Mouse (Mus musculus) liver, embryonic 11.5 days (tissue): Measurements from ENCODE around the gene Gpatch3. TPM values are rescaled to one million over a fixed set of nuclear protein-coding genes. Genes with fewer than 3 reads are reported as not detected.

Source experiments
- ATAC-seq: fragments of 200-750 bp; cut with Nextera tagmentation; replicated peaks from 2 replicates; pipeline ENCODE4 v1.8.0; 2017; ENCODE audit warnings: moderate number of reproducible peaks, mild to moderate bottlenecking, moderate TSS enrichment, moderate library complexity; ENCODE audit not compliant: low FRiP score
- DNase-seq: peaks from one replicate; pipeline ENCODE4 v3.0.0-alpha.2; 2017; ENCODE audit warnings: low spot score
- H3K27ac ChIP-seq: fragments of 300-500 bp; sonication (generic); 2 replicates; pipeline ENCODE4 v1.5.1; 2014; ENCODE audit warnings: mild to moderate bottlenecking, low read depth, low read length, control low read depth
- H3K27me3 ChIP-seq: fragments of 300-500 bp; sonication (generic); replicated peaks from 2 replicates; pipeline ENCODE4 v1.6.1; 2014; ENCODE audit warnings: low read length, mixed read lengths; ENCODE audit not compliant: control insufficient read depth, insufficient read depth
- H3K36me3 ChIP-seq: fragments of 300-500 bp; sonication (generic); 2 replicates; pipeline ENCODE4 v1.6.1; 2014; ENCODE audit warnings: mild to moderate bottlenecking, low read length, moderate library complexity, mixed read lengths; ENCODE audit not compliant: control insufficient read depth, insufficient read depth
- H3K4me1 ChIP-seq: fragments of 300-500 bp; sonication (generic); replicated peaks from 2 replicates; pipeline ENCODE4 v1.6.1; 2014; ENCODE audit warnings: low read length, mixed read lengths; ENCODE audit not compliant: control insufficient read depth, insufficient read depth
- H3K4me2 ChIP-seq: fragments of 300-500 bp; sonication (generic); 2 replicates; pipeline ENCODE4 v1.6.1; 2014; ENCODE audit warnings: mild to moderate bottlenecking, control low read depth, moderate library complexity
- H3K4me3 ChIP-seq: fragments of 300-500 bp; sonication (generic); 2 replicates; pipeline ENCODE4 v1.5.1; 2014; ENCODE audit warnings: low read depth, low read length, control low read depth
- H3K9ac ChIP-seq: fragments of 300-500 bp; sonication (generic); 2 replicates; pipeline ENCODE4 v1.6.1; 2014; ENCODE audit warnings: low read depth, low read length, control low read depth
- H3K9me3 ChIP-seq: fragments of 300-500 bp; sonication (generic); 2 replicates; pipeline ENCODE4 v1.6.1; 2016; ENCODE audit warnings: low read length, inconsistent platforms, mixed read lengths; ENCODE audit not compliant: control insufficient read depth
- WGBS: fragments of 180-500 bp; shearing (Covaris S2); extraction: QIAGEN DNeasy Blood & Tissue Kit; methylation state at CpG from one replicate; pipeline ENCODE4 v1.1.7; 2014; 5-methylcytosine and 5-hydroxymethylcytosine counted together
- polyA plus RNA-seq: library from polyadenylated mRNA; unstranded; fragments of >200 nt; fragmentation: Nextera tagmentation; extraction: Ambion mirVana; gene quantifications from 2 replicates; pipeline ENCODE4 v1.2.1, GENCODE M21; 2014

Gpatch3 gene
- polyA plus RNA-seq: 8.7 and 10.0 TPM in 2 replicates

GRCm38 (mm10) chr4:133574070-133574842 is at the start of gene Gpatch3:
Gene Gpatch3, plus strand, starts transcription at chr4:133574745.
- Histone ChIP-seq H3K27me3 (no peaks in the 10 kb centered on the region), H3K4me3 (peak within 1 kb of the TSS; percentile 85), H3K9me3 (no peaks in the 10 kb centered on the region), H3K4me2 (peak within 1 kb of the TSS; percentile 76), H3K36me3 (peaks cover 8% of the 10 kb centered on the region), H3K27ac (peak within 1 kb of the TSS; percentile 63; the same call in 1 of the 2 replicates), H3K9ac (peak within 1 kb of the TSS; percentile 81), H3K4me1 (peaks cover 2% of the 10 kb centered on the region; the same call in 1 of the 2 replicates)
- peak; percentile 87 for DNase-seq
- ATAC-seq: peak; percentile 84
- 5% methylated on average over 44 of the region's 44 CpGs for WGBS

DNA sequence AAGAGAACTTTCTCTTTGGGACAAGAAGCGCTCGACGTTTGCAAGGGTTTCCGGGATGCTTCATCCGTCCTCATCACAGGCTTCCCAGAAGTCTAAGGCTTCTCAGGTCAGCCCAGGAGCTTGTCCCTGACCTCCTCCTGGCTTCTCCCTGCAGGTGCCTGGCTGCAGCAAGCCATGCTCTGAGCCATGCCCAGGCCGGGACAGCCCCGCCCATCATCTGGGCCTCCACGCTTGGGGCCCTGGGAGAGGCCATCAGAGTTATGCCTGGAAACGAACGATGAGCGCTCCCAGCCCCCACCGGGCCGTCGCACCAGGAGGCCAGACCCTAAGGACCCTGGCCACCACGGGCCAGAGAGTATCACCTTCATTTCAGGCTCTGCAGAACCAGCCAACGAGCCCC is 46.8 kb upstream of the Gpatch3 start:
- Histone ChIP-seq H3K9ac (no peak overlapping the region), H3K27ac (no peak overlapping the region), H3K4me3 (no peak overlapping the region), H3K36me3 (peaks cover 23% of the 10 kb centered on the region), H3K9me3 (no peaks in the 10 kb centered on the region), H3K4me1 (peaks cover 2% of the 10 kb centered on the region; the same call in 1 of the 2 replicates), H3K27me3 (no peaks in the 10 kb centered on the region), H3K4me2 (no peak overlapping the region)
- DNase-seq (no peak), ATAC-seq (no peak)
- 69% methylated on average over 16 of the region's 16 CpGs for WGBS

DNA sequence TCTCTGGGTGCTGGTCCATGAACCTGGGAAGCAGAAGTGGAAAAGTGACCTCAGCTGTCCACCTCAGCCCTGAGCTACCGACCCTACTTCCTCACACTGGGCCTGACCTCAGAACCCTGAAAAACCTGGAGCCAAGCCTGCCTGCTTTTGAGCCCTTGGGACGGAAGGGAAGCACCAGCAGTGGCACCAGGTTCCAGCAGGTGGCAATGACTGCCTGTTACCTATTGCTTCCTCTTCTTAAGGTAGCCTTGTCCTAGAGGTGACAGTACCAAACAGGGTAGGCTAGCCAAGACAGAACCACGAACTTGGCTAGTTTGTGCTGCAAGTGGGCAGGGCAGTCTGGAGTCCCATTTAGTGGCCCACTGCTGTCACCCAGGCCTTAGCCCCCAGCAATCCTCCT is 41.8 kb upstream of the Gpatch3 start:
- 83% methylated on average over 3 of the region's 3 CpGs for WGBS

DNA sequence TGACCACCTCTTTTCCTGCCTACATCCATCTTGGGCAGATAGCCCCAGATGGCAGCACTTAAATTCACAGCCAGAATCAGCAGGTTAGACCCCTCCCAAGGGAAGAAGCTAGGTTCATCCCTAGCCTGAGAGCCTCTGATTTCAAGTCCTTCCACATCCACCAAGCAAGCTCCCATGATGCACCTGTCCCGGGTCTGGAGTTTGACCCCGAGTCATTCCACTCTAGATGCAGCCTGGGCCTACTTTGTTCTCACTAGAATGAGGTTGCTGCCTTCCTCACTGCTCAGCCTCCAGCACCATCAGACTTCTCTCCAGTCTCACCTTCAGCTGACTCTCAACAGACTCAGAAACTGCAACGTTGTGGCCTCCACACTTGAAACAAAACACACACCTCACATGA is 38.5 kb upstream of the Gpatch3 start:
- H3K36me3 ChIP-seq: peaks cover 54% of the 10 kb centered on the region
- ATAC-seq (no peak), DNase-seq (no peak)

More for the DNA sequence above, 41.8 kb upstream of the Gpatch3 start:
- no peaks in the 10 kb centered on the region for H3K9me3 ChIP-seq
- ATAC-seq (no peak), DNase-seq (no peak)
- H3K27me3 ChIP-seq: no peaks in the 10 kb centered on the region
- H3K4me1 ChIP-seq: peaks cover 2% of the 10 kb centered on the region; the same call in 1 of the 2 replicates
- no peak overlapping the region for H3K9ac ChIP-seq
- H3K27ac ChIP-seq: no peak overlapping the region
- peaks cover 49% of the 10 kb centered on the region for H3K36me3 ChIP-seq
- no peak overlapping the region for H3K4me3 ChIP-seq
- no peak overlapping the region for H3K4me2 ChIP-seq

GRCm38 (mm10) chr4:133536652-133537051 is 37.9 kb upstream of the Gpatch3 start:
- DNase-seq: no peak
- H3K36me3 ChIP-seq: peaks cover 50% of the 10 kb centered on the region
- no peak overlapping the region for H3K4me2 ChIP-seq

More for the DNA sequence above, 38.5 kb upstream of the Gpatch3 start:
- Histone ChIP-seq H3K4me2 (no peak overlapping the region), H3K27me3 (no peaks in the 10 kb centered on the region), H3K4me1 (no peaks in the 10 kb centered on the region), H3K4me3 (no peak overlapping the region), H3K9me3 (no peaks in the 10 kb centered on the region), H3K27ac (no peak overlapping the region), H3K9ac (no peak overlapping the region)
- WGBS: 72% methylated on average over 3 of the region's 3 CpGs

DNA sequence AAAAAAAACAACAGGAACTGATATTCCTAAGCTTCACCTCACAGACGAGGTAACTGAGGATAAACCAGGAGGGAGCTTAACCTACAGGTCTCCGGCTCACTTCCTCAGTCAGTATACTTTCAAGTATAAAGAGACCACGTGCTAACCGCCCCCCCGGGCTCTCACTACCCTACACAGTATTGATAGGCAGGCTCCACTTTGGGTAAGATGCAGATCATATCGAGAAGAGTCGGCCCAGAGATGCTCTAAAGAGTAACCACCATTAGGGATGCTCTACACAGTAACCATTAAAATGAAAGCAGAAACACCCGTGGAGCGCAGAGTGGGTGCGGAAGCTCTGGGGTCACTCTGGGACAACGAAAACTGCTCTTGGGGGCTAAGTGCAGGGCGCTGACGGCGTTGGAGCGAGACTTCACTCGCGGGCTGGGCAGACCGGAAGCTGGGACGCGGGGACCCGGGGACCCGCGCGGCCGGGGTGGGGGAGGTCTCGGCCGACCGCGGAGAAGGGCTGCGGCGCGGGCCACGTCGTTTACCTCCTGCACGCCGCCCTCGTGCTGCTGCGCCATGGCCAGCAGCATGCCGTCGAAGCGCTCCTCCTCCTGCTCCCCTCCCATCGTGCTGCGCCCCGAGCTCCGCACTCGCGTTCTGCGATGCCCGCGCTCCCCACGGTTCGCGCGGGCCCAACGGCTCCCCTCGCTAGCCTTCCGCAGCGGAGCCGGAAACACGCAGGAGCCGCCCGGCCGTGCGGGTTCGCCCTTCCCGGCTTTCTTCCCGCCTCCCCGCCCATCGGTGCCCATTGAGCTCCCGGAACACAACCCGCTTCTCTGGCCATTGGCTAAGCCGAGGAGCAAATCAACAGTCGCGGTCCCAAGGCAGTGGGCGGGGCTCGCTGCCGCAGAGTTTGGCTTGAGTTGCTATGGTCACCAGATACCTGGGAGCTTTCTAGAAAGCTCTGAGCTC is 29.0 kb upstream of the Gpatch3 start, which contains the start of gene Nudc:
TSS of gene Nudc (minus strand) at position 725 of the 960 bp plus-strand sequence.
- H3K9me3 ChIP-seq: no peaks in the 10 kb centered on the region
- ATAC-seq (peak; percentile 97), DNase-seq (peak; percentile 92)
- H3K27ac ChIP-seq: peak within 1 kb of the TSS; percentile 72
- peaks cover 17% of the 10 kb centered on the region for H3K36me3 ChIP-seq
- WGBS: under 1% methylated on average over 69 of the region's 77 CpGs
- no peaks in the 10 kb centered on the region for H3K27me3 ChIP-seq
- H3K4me1 ChIP-seq: peaks cover 16% of the 10 kb centered on the region
- H3K4me3 ChIP-seq: peak within 1 kb of the TSS; percentile 90
- H3K4me2 ChIP-seq: peak within 1 kb of the TSS; percentile 96
- peak within 1 kb of the TSS; percentile 80 for H3K9ac ChIP-seq

More at GRCm38 (mm10) chr4:133536652-133537051, 37.9 kb upstream of the Gpatch3 start:
- Histone ChIP-seq H3K27me3 (no peaks in the 10 kb centered on the region), H3K9ac (no peak overlapping the region), H3K4me3 (no peak overlapping the region), H3K4me1 (no peaks in the 10 kb centered on the region), H3K27ac (no peak overlapping the region), H3K9me3 (no peaks in the 10 kb centered on the region)
- 97% methylated on average over 5 of the region's 5 CpGs for WGBS
- no peak for ATAC-seq

DNA sequence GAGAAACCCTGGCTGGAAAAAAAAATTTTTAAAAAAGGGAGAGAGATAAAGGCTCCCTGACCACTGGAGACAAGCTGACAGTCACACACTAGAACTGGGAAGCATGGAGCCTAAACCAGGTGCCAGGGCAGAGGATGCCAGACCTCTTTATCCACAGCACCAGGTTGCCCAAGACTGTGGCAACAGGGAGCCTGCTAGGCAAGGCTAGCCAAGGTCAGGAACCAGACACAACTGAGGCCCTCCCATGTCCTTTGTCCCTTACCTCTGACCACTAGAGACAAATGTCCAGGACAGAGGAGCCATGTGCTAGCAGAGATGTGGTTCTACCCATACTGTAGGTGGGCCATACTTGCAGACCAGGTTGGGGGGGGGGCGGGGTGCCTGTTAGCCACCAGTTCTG is 22.5 kb upstream of the Gpatch3 start:
- H3K4me1 ChIP-seq: peaks cover 13% of the 10 kb centered on the region
- no peak overlapping the region for H3K4me2 ChIP-seq

GRCm38 (mm10) chr4:133552768-133553447 is 21.6 kb upstream of the Gpatch3 start, which contains the start of gene Nr0b2:
Gene Nr0b2, plus strand, starts transcription at chr4:133553376.
- no peaks in the 10 kb centered on the region for H3K9me3 ChIP-seq
- WGBS: 51% methylated on average over 10 of the region's 10 CpGs
- H3K27me3 ChIP-seq: peaks cover 4% of the 10 kb centered on the region; the same call in 1 of the 2 replicates
- H3K4me1 ChIP-seq: peaks cover 13% of the 10 kb centered on the region
- no peak within 1 kb of the TSS; the same call in 1 of the 2 replicates for H3K9ac ChIP-seq
- H3K4me2 ChIP-seq: peak within 1 kb of the TSS; percentile 43
- peak within 1 kb of the TSS; percentile 30; the same call in 1 of the 2 replicates for H3K27ac ChIP-seq
- DNase-seq (no peak), ATAC-seq (0 out of 2 replicates have a peak, but pooled peaks have one; percentile 6)
- no peaks in the 10 kb centered on the region for H3K36me3 ChIP-seq
- peak within 1 kb of the TSS; percentile 5; the same call in 1 of the 2 replicates for H3K4me3 ChIP-seq

More for the DNA sequence above, 22.5 kb upstream of the Gpatch3 start:
- Histone ChIP-seq H3K9me3 (no peaks in the 10 kb centered on the region), H3K4me3 (no peak overlapping the region), H3K9ac (no peak overlapping the region), H3K27me3 (peaks cover 4% of the 10 kb centered on the region; the same call in 1 of the 2 replicates), H3K27ac (no peak overlapping the region), H3K36me3 (no peaks in the 10 kb centered on the region)
- whole genome bisulfite sequencing: 73% methylated on average over 1 of the region's 1 CpGs
- DNase-seq (no peak), ATAC-seq (no peak)
